Mouse (Mus musculus): ENCODE data around the gene Ncapd3.
A peak's percentile ranks its signal among the peaks of the same experiment; 100 is the strongest.

- TF ChIP-seq CTCF (IDR thresholded peaks at IDR 0.05; ENCODE audit: borderline replicate concordance, extremely low read depth, insufficient read depth, insufficient read length) (peak; percentile 81), POLR2A (IDR thresholded peaks at IDR 0.05; ENCODE audit: borderline replicate concordance, extremely low read depth, insufficient read depth, insufficient read length, poor library complexity, severe bottlenecking) (no peak)
These were observed 76.1 kb downstream of the Ncapd3 start for GRCm38 (mm10) chr9:27106081-27106480.

Data from brain, embryonic 14.5 days (tissue).